Mouse (Mus musculus): ENCODE data around the gene Gm6525.

Gm6525 gene

GRCm38 (mm10) chr3:84173581-84174154, at the start of gene Gm6525:
Gene Gm6525 (plus strand): TSS chr3:84174104.
- no peak for DNase-seq (ENCODE audit: low read depth, low spot score)

GRCm38 (mm10) chr3:84125704-84126289, 48.1 kb upstream of the Gm6525 start:
- DNase-seq (ENCODE audit: low read depth, low spot score), result no peak

- DNase-seq (ENCODE audit: low read depth, low spot score), result no peak
Observed at GRCm38 (mm10) chr3:84126721-84127120, 47.2 kb upstream of the Gm6525 start.

GRCm38 (mm10) chr3:84127431-84127830, 46.5 kb upstream of the Gm6525 start:
- DNase-seq (ENCODE audit: low read depth, low spot score), result no peak

- DNase-seq (ENCODE audit: low read depth, low spot score), result no peak
Observed at GRCm38 (mm10) chr3:84128871-84129870, 44.7 kb upstream of the Gm6525 start.

GRCm38 (mm10) chr3:84130776-84131175, 43.1 kb upstream of the Gm6525 start:
- no peak for DNase-seq (ENCODE audit: low read depth, low spot score)

GRCm38 (mm10) chr3:84131369-84131768, 42.5 kb upstream of the Gm6525 start:
- DNase-seq (ENCODE audit: low read depth, low spot score), result no peak

- no peak for DNase-seq (ENCODE audit: low read depth, low spot score)
Observed at GRCm38 (mm10) chr3:84135387-84135786, 38.5 kb upstream of the Gm6525 start.

- DNase-seq (ENCODE audit: low read depth, low spot score), result no peak
Observed at GRCm38 (mm10) chr3:84135933-84136332, 38.0 kb upstream of the Gm6525 start.

- no peak for DNase-seq (ENCODE audit: low read depth, low spot score)
Observed at GRCm38 (mm10) chr3:84136509-84136908, 37.4 kb upstream of the Gm6525 start.

GRCm38 (mm10) chr3:84140947-84141346, 33.0 kb upstream of the Gm6525 start:
- no peak for DNase-seq (ENCODE audit: low read depth, low spot score)

GRCm38 (mm10) chr3:84149831-84150230, 24.1 kb upstream of the Gm6525 start:
- no peak for DNase-seq (ENCODE audit: low read depth, low spot score)

- no peak for DNase-seq (ENCODE audit: low read depth, low spot score)
Observed at GRCm38 (mm10) chr3:84154721-84155141, 19.2 kb upstream of the Gm6525 start.

GRCm38 (mm10) chr3:84155146-84155545, 18.8 kb upstream of the Gm6525 start:
- DNase-seq (ENCODE audit: low read depth, low spot score), result no peak

GRCm38 (mm10) chr3:84155558-84156006, 18.3 kb upstream of the Gm6525 start, which contains the start of gene Mnd1:
Gene Mnd1 (minus strand): TSS chr3:84155786.
- peak; percentile 71 for DNase-seq (ENCODE audit: low read depth, low spot score)

GRCm38 (mm10) chr3:84156105-84156504, 17.8 kb upstream of the Gm6525 start:
- DNase-seq (ENCODE audit: low read depth, low spot score), result no peak

GRCm38 (mm10) chr3:84157011-84157410, 16.9 kb upstream of the Gm6525 start:
- no peak for DNase-seq (ENCODE audit: low read depth, low spot score)

- no peak for DNase-seq (ENCODE audit: low read depth, low spot score)
Observed at GRCm38 (mm10) chr3:84157559-84158350, 16.1 kb upstream of the Gm6525 start.

GRCm38 (mm10) chr3:84165391-84165790, 8.5 kb upstream of the Gm6525 start:
- DNase-seq (ENCODE audit: low read depth, low spot score), result no peak

- DNase-seq (ENCODE audit: low read depth, low spot score), result no peak
Observed at GRCm38 (mm10) chr3:84166073-84166472, 7.8 kb upstream of the Gm6525 start.

- no peak for DNase-seq (ENCODE audit: low read depth, low spot score)
Observed at GRCm38 (mm10) chr3:84168943-84169342, 5.0 kb upstream of the Gm6525 start.
